Mouse (Mus musculus) CH12.LX (cell line): Measurements from ENCODE around the gene Slc38a8. TPM values are rescaled to one million over a fixed set of nuclear protein-coding genes. Genes with fewer than 3 reads are reported as not detected.

Experiments used
- DNase-seq: peaks from one replicate; pipeline ENCODE4 v3.0.0-alpha.2; 2013; ENCODE audit errors: extremely low read depth
- H3K27ac ChIP-seq: 2 replicates; pipeline ENCODE4 v1.5.1; 2012; ENCODE audit warnings: low read depth, mild to moderate bottlenecking, control low read depth, moderate library complexity; ENCODE audit not compliant: insufficient read depth
- H3K27me3 ChIP-seq: replicated peaks from 2 replicates; pipeline ENCODE3; 2012; ENCODE audit warnings: inconsistent platforms
- H3K36me3 ChIP-seq, 2 experiments: replicated peaks in 1 of 2; 2 replicates each; pipeline versions ENCODE3 to v1.6.1; 2012; ENCODE audit warnings: inconsistent platforms in 1 of 2, low read length in 1 of 2, mild to moderate bottlenecking in 1 of 2, mixed read lengths in 1 of 2, moderate library complexity in 1 of 2; ENCODE audit not compliant: control insufficient read depth in 1 of 2, insufficient read depth in 1 of 2
- H3K4me1 ChIP-seq, 2 experiments: 2 replicates each; pipeline ENCODE4 v1.6.1; 2012; ENCODE audit warnings: inconsistent platforms in 1 of 2, moderate library complexity in 1 of 2; ENCODE audit not compliant: insufficient read depth in 2 of 2, control insufficient read depth in 1 of 2
- H3K4me2 ChIP-seq: 2 replicates; pipeline ENCODE4 v1.6.1; 2012; ENCODE audit warnings: low read depth, mild to moderate bottlenecking, control low read depth; ENCODE audit not compliant: poor library complexity, insufficient read depth, severe bottlenecking
- H3K4me3 ChIP-seq, 3 experiments: fragments of 150-350 bp in 1 of 3; sonication (generic) in 1 of 3; replicated peaks in 1 of 3; 2 replicates each; pipeline versions ENCODE3 to v1.5.1; 2011 to 2012; ENCODE audit warnings: low read depth in 2 of 3, low read length in 2 of 3, mild to moderate bottlenecking in 2 of 3, moderate library complexity in 2 of 3, control low read depth in 1 of 3, improper control_type of control experiment in 1 of 3, inconsistent platforms in 1 of 3, mixed read lengths in 1 of 3; ENCODE audit not compliant: poor library complexity in 1 of 3
- H3K79me2 ChIP-seq: replicated peaks from 2 replicates; pipeline ENCODE4 v1.6.1; 2012; ENCODE audit warnings: mild to moderate bottlenecking, moderate library complexity; ENCODE audit not compliant: control insufficient read depth, poor library complexity, insufficient read depth, severe bottlenecking; ENCODE audit errors: extremely low read depth
- H3K9ac ChIP-seq: 2 replicates; pipeline ENCODE4 v1.6.1; 2012; ENCODE audit warnings: low read depth, mild to moderate bottlenecking, control low read depth, moderate library complexity; ENCODE audit not compliant: insufficient read depth
- H3K9me3 ChIP-seq: replicated peaks from 2 replicates; pipeline ENCODE3; 2012; ENCODE audit warnings: low read length, inconsistent platforms, mixed read lengths
- BHLHE40 ChIP-seq: IDR thresholded peaks from 2 replicates; pipeline ENCODE4 v1.6.1; 2011; ENCODE audit warnings: mild to moderate bottlenecking, low read depth, low read length, improper control_type of control experiment
- CHD1 ChIP-seq: IDR thresholded peaks from 2 replicates; pipeline ENCODE4 v1.6.1; 2012; ENCODE audit warnings: low read depth, low read length, improper control_type of control experiment, inconsistent platforms
- CTCF ChIP-seq, 2 experiments: IDR thresholded peaks in 1 of 2; conservative IDR thresholded peaks in 1 of 2; 2 replicates each; pipeline ENCODE4 v1.5.1; 2011 to 2012; ENCODE audit warnings: low read depth in 2 of 2, low read length in 2 of 2, improper control_type of control experiment in 1 of 2, inconsistent platforms in 1 of 2, mild to moderate bottlenecking in 1 of 2, moderate library complexity in 1 of 2
- ELF1 ChIP-seq: IDR thresholded peaks from 2 replicates; pipeline ENCODE4 v1.6.1; 2014; ENCODE audit warnings: low read depth, mild to moderate bottlenecking, inconsistent platforms, low read length, improper control_type of control experiment
- ETS1 ChIP-seq: conservative IDR thresholded peaks from 2 replicates; pipeline ENCODE4 v1.6.1; 2012; ENCODE audit warnings: low read depth, mild to moderate bottlenecking, inconsistent platforms, low read length, improper control_type of control experiment, moderate library complexity
- JUN ChIP-seq: IDR thresholded peaks from 2 replicates; pipeline ENCODE4 v1.6.1; 2011; ENCODE audit warnings: low read depth, mild to moderate bottlenecking, low read length, improper control_type of control experiment, moderate library complexity; ENCODE audit not compliant: insufficient read depth
- MAX ChIP-seq: IDR thresholded peaks from 2 replicates; pipeline ENCODE4 v1.6.1; 2011; ENCODE audit warnings: low read length, improper control_type of control experiment
- MEF2A ChIP-seq: IDR thresholded peaks from 2 replicates; pipeline ENCODE4 v1.6.1; 2014; ENCODE audit warnings: low read depth, mild to moderate bottlenecking, inconsistent platforms, low read length, improper control_type of control experiment, borderline replicate concordance
- NRF1 ChIP-seq: IDR thresholded peaks from 2 replicates; pipeline ENCODE4 v1.6.1; 2014; ENCODE audit warnings: low read depth, mild to moderate bottlenecking, inconsistent platforms, low read length, improper control_type of control experiment, moderate library complexity
- POLR2AphosphoS2 ChIP-seq: IDR thresholded peaks from 2 replicates; pipeline ENCODE4 v1.6.1; 2011; ENCODE audit warnings: low read depth, low read length, improper control_type of control experiment
- RAD21 ChIP-seq: IDR thresholded peaks from 2 replicates; pipeline ENCODE4 v1.6.1; 2011; ENCODE audit warnings: low read depth, mild to moderate bottlenecking, low read length, improper control_type of control experiment, moderate library complexity
- SIN3A ChIP-seq: IDR thresholded peaks from 2 replicates; pipeline ENCODE4 v1.6.1; 2012; ENCODE audit warnings: low read length, improper control_type of control experiment, inconsistent platforms
- SMC3 ChIP-seq: IDR thresholded peaks from 2 replicates; pipeline ENCODE4 v1.6.1; 2011; ENCODE audit warnings: low read depth, low read length, improper control_type of control experiment
- TBP ChIP-seq: conservative IDR thresholded peaks from 2 replicates; pipeline ENCODE4 v1.6.1; 2011; ENCODE audit warnings: low read depth, low read length, improper control_type of control experiment
- TCF12 ChIP-seq: IDR thresholded peaks from 2 replicates; pipeline ENCODE4 v1.6.1; 2014; ENCODE audit warnings: low read depth, mild to moderate bottlenecking, inconsistent platforms, low read length, improper control_type of control experiment
- UBTF ChIP-seq: IDR thresholded peaks from 2 replicates; pipeline ENCODE4 v1.6.1; 2012; ENCODE audit warnings: low read depth, mild to moderate bottlenecking, inconsistent platforms, low read length, improper control_type of control experiment, moderate library complexity
- USF1 ChIP-seq: IDR thresholded peaks from 2 replicates; pipeline ENCODE4 v1.6.1; 2014; ENCODE audit warnings: low read depth, mild to moderate bottlenecking, inconsistent platforms, low read length, improper control_type of control experiment
- dilution Hi-C: fragments of 300-500 bp; cut with MboI; formaldehyde crosslinking; loops from 2 replicates; pipeline ENCODE4 v1.14.3; 2020; ENCODE audit warnings: low sequenced_read_pairs; ENCODE audit not compliant: extremely low pct_unique_long_range_greater_than_20kb, extremely low pct_ligation_motif_present
- in situ Hi-C: fragments of 300-500 bp; cut with MboI; formaldehyde crosslinking; loops from 3 replicates; pipeline ENCODE4 v1.14.3; 2019; ENCODE audit warnings: low sequenced_read_pairs, low pct_ligation_motif_present, low pct_unique_long_range_greater_than_20kb, mixed read lengths
- polyA plus RNA-seq: library from polyadenylated mRNA; unstranded; fragments of >175 nt; gene quantifications from 2 replicates; pipeline ENCODE4 v1.2.1, GENCODE M21; 2012; ENCODE audit warnings: low read depth; ENCODE audit not compliant: insufficient read length
- total RNA-seq, 2 experiments: library from RNA; depleted of rRNA; stranded (reverse); fragments of 300-350 nt in 1 of 2; fragments of >200 nt in 1 of 2; gene quantifications; 2 replicates each; pipeline ENCODE4 v1.2.3; 2012 to 2014

Gene Slc38a8
- total and polyA plus RNA-seq, 3 experiments = 0.08 TPM; not detected in 1

- no peak overlapping the region for H3K4me3 ChIP-seq
- dilution Hi-C loops (no loop called here), in situ Hi-C loops (no loop called here)
- H3K27me3 ChIP-seq = no peaks in the 10 kb centered on the region
- DNase-seq = no peak
- no peak overlapping the region for H3K27ac ChIP-seq
- H3K36me3 ChIP-seq = peaks cover 12 to 52% of the 10 kb centered on the region in 2 experiments
- no peaks in the 10 kb centered on the region for H3K9me3 ChIP-seq
- peaks cover 2 to 31% of the 10 kb centered on the region in 2 experiments; a peak in 2 of 4 replicates for H3K4me1 ChIP-seq
- no peak overlapping the region for H3K9ac ChIP-seq
- no peaks in the 10 kb centered on the region for H3K79me2 ChIP-seq
- no peak overlapping the region for H3K4me2 ChIP-seq
- TF ChIP-seq USF1 (no peak), CTCF (conservative IDR thresholded peaks at IDR 0.05 in 1 of 2, IDR thresholded peaks at IDR 0.05 in 1 of 2; ENCODE audit: low read depth in 2 of 2, low read length in 2 of 2) (no peak), BHLHE40 (no peak), ETS1 (no peak), POLR2AphosphoS2 (no peak), JUN (no peak), SMC3 (no peak), NRF1 (no peak)
Observed at GRCm38 (mm10) chr8:119442970-119443369, 58.5 kb downstream of the Slc38a8 start.

GRCm38 (mm10) chr8:119442013-119442412, 59.5 kb downstream of the Slc38a8 start:
- Histone ChIP-seq H3K9ac (no peak overlapping the region), H3K36me3 (peaks cover 12 to 52% of the 10 kb centered on the region in 2 experiments), H3K27ac (no peak overlapping the region), H3K4me3 (no peak overlapping the region), H3K9me3 (no peaks in the 10 kb centered on the region), H3K79me2 (no peaks in the 10 kb centered on the region), H3K4me1 (peaks cover 10 to 40% of the 10 kb centered on the region in 2 experiments), H3K27me3 (no peaks in the 10 kb centered on the region), H3K4me2 (no peak overlapping the region)
- no peak for DNase-seq
- dilution Hi-C loops (no loop called here), in situ Hi-C loops (no loop called here)
- TF ChIP-seq CHD1 (no peak), UBTF (no peak), MAX (no peak), RAD21 (no peak), TBP (no peak), TCF12 (no peak), MEF2A (no peak), POLR2AphosphoS2 (no peak), SIN3A (no peak), ELF1 (no peak)
